Mouse (Mus musculus) kidney, adult 10 weeks (tissue): Measurements from ENCODE around the gene Gtpbp3. TPM values are rescaled to one million over a fixed set of nuclear protein-coding genes. Genes with fewer than 3 reads are reported as not detected.

Experiments used
- polyA plus RNA-seq: library from polyadenylated mRNA; stranded (reverse); fragments of 350-450 nt; fragmentation: Illumina TruSeq; extraction: RNeasy Lipid Tissue Mini Kit (QIAGEN cat#74804); gene quantifications from one replicate; pipeline ENCODE4 v1.2.3, GENCODE M21; 2014; ENCODE audit warnings: low read depth, low replicate concordance

The Gtpbp3 gene
- polyA plus RNA-seq, result 1.4 TPM

DNA sequence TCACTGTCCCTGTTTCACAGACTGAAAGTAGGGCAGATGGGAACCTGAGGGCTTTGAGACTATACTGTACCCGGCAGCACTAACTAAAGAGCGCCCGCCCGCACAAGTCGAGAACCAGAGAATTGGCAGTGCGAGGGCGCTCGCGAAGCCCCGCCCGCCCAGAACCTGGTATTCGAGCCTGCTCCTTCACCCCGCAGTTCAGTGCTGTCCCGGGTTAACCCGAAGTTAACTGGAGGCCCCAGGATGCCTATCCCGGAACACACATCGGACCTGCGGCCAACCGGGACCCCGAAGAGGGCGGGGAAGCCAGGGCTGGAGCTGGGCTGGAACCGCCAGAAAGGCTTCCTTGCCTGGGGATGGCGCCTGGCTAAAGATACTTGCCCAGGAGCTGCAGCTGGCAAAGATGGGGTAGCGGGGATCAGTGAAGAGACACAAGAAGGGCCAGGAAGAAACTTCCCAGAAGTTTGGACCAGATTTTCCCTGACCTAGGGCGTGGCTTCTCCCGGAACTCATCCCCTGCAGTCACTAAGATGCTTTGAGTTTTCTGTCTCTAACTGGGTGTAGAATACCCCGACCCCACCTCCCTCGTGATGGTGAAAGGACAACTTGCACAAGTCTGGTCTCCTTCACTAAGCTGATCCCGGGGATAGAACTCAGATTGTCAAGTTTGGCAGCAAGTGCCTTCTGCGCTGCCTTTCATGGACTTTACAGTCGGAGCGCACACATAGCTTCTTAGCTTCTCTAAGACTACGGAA lies at the start of gene Gtpbp3:
Gene Gtpbp3 (plus strand): TSS at position 413 of the 755 bp plus-strand sequence.

DNA sequence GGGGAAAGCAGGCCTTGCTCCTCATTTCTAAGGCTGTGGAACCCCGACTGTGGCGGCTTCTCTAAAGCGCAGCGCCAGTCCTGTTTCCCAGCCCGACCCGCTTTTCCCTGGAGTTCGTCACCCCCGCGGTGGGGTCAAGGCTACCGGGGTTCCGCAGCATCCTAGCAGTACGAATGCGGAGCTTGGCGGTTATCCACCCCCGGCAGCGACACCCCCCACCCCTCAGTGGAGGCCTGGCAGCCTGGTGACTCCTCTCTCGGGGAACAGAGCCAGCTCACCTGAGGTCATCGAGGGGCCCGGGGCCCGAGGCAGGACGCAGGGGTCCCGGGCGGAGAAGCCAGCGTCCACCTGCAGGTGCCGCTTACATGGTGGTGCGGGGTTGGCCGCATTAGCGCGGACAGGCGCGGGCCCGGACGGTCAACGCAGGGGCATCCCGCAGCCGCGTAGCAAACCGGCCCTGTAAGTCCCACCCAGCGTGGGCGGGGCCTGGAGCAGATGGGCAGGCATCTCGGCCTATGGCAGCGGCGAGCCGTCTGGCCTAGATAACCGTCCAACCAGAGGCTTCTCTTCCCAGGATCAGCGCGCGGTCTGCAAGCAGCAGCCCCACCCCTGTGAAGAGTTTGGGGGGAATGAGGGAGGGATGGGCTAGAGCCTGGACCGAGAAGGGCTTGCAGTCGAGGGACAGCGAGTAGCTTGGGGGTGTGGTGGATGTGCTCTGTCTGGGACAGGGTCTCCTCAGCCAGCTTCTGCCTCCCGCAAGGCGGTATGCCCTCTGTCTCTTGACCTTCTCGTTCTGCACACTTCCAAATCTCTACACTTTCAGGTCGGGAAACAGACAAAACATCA lies 24.5 kb upstream of the Gtpbp3 start, which contains the start of gene Abhd8:
Gene Abhd8 (minus strand): TSS at position 468 of the 846 bp plus-strand sequence.

DNA sequence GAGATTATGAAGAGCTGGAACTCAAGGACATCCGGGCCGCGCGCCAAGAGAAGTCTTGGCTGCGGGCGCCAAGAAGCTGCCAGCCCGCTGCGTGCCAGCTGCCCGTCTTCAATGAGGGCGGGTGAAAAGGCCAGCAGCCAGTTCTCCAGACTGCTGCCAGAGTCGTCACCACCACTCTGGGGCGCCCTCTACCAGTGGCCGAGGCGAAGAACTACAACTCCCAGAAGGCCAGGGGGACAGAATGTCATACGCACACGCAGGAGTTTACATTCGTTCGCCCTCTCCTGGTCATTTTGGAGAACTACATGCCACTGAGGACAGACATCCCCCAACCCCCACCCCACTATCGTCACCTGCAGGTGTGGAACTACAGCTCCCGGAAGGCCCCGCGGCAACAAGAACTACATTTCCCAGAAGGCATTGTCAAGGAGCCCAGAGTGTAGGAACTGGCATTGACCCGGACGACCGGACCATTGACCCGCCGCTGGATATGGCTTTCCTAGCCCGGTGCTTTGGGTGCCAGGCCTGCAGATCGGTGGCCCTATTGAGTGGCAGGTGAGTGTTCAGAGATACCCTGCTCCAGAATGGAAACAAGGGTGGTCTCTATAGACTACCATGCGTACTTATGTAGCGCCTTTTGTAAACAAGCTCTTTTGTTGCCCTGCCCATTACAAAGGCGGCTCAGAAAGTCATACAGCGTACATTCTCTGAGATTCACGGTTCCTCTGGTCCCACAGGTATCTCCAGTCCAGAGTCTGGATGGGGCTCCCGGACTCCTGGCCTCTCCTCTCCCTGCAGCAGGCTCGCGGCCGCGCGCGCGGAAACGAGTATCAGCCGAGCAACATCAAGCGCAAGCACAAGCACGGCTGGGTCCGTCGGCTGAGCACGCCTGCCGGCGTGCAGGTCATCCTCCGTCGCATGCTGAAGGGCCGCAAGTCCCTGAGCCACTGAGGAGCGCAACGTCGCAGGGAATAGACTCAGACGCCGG lies 23.1 kb upstream of the Gtpbp3 start, which contains the start of gene Mrpl34:
Gene Mrpl34 (plus strand): TSS at position 447 of the 988 bp plus-strand sequence.

GRCm38 (mm10) chr8:71468916-71469315 lies 19.0 kb upstream of the Gtpbp3 start, which contains the start of gene Dda1:
TSS of gene Dda1 (plus strand) at chr8:71469199.

DNA sequence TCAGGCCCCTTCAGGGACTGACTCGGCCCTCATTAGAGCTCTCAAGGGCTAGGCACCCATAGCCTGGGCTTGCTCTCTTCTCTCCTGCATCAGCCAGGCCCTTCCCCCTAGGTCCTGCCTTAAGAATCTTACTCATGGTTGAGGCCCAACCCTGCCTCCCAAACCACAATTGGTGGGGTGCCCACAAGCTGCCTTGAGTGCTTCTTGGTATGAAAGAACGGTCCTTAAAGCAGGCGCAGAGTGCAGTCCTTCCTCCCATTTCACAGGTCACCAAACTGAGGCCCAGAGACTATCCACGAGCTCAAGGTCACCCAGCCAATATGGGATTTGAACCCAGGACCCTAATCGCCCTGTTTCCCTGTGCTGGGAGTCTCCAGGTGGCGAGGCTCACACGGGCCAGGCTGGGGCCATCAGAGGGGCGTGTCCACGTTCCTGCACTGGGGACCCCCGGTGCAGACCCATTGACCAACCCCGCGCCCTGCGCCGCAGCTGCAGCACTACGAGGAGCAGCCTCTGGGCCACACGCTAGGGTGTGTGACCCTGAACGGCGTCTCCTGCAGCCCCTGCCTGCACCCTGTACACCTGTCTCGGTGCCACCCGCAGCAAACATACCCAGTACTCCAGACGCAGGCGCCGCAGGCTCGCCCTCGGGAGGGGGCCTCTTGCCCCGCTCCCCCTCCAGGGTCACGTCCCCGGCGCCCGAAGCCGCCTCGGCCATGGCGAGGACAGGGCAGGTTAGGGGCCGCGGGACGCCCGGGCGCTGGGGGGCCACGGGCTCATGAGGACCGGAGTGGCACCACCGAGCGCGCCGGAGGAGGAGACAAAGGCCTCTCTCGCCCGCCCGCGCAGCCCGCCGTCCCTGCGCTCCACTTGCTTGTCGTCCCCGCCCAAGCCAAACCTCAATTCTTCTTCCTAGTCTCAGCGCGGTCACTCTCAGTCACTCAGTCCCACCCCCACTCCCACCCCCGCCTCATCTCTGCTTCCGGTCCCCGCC lies 2.5 kb upstream of the Gtpbp3 start, which contains the start of gene Ano8:
Gene Ano8 (minus strand): TSS at position 822 of the 994 bp plus-strand sequence.

GRCm38 (mm10) chr8:71511644-71512043 lies 23.7 kb downstream of the Gtpbp3 start, which contains the start of gene Plvap:
TSS of gene Plvap (minus strand) at chr8:71511752.

GRCm38 (mm10) chr8:71525226-71526050 lies 37.5 kb downstream of the Gtpbp3 start, which contains the start of gene Ccdc194:
TSS of gene Ccdc194 (minus strand) at chr8:71525711.

DNA sequence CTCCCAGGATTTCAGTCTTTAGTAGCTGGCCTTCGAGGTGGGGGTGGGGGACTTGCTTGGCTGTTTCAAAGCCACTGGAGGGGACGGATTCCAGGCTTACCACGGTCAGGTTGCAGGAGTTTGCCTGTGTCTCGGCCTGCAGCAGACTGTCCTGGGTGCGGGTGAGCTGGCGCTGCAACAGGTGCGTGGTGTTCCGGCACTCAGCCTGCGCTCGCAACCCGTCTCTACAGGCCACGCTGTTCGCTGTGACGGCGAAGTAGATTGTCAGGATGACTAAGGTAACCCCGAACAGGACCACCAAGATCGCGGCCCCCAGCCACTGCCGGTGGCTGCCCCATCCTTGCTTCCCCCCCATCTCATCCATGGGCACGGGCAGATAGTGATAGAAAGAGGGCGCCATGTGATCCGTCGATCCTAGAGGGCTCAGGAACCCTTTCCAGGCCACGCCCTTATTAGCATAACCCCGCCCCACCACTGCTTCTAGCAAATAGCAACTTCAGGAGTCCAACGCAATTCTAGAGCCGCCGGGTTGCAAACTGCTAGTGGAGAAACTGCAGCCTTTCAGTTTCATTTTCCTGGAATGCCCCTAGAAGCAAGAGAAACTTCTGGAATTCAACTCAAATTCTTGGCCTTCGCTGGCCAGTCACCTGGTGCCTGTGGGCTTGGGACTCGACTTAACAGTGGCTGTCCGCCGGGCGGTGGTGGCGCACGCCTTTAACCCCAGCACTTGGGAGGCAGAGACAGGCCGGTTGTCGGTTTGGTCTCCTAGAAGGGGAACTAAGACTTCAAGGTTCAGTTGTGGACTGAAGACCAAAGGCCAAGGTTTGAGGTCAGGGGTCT lies 49.3 kb downstream of the Gtpbp3 start, which contains the start of gene Bst2:
Gene Bst2 (minus strand): TSS at position 429 of the 840 bp plus-strand sequence.

DNA sequence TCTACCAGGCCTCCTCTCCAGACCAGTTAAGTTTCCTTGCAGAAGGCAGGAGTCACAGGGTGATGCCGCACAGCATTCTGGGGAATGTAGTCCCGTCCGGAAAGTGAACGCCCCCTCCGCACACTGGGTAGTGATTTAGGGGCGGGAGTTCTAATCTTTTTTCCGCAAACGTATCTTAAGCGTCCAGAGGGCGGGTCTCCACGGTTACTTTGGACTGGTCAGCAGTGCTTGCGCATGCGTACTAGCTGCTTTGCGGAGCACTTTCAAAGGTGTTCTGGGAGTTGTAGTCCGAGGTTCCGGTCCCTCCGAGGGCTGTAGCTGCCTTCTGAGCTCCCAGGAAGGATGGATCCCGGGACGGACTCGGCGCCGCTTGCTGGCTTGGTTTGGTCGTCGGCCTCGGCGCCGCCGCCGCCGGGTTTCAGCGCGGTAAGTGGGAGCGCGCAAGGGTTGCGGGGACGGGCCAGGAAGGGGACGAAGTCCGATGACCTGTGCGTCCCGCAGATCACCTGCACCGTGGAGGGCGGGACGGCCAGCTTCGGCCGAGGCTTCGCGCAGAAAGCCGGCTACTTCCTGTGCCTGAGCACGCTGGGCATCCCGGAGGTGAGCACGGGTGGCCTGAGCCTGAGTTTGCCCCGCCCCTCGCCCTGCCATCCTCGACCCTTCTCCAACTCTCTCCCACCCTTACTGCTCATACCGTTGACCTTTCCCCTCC lies 54.9 kb downstream of the Gtpbp3 start, which contains the start of gene Mvb12a:
Gene Mvb12a (plus strand): TSS at position 291 of the 712 bp plus-strand sequence.

Other genes starting within 250 kb of the Gtpbp3 start
- 1.3 TPM for gene Myo9b, start 215.4 kb upstream of the Gtpbp3 start, polyA plus RNA-seq
- gene Haus8, start 215.2 kb upstream of the Gtpbp3 start, polyA plus RNA-seq, result 1.9 TPM
- 2.1 TPM for gene Use1, start 121.3 kb upstream of the Gtpbp3 start, polyA plus RNA-seq
- gene Ocel1, start 116.8 kb upstream of the Gtpbp3 start, polyA plus RNA-seq, result 2.1 TPM
- gene Nr2f6, start 106.1 kb upstream of the Gtpbp3 start, polyA plus RNA-seq, result 2.5 TPM
- gene Ushbp1, start 92.3 kb upstream of the Gtpbp3 start, polyA plus RNA-seq, result 0.89 TPM
- 17.8 TPM for gene Babam1, start 91.2 kb upstream of the Gtpbp3 start, polyA plus RNA-seq
- not detected for gene Ankle1, start 82.1 kb upstream of the Gtpbp3 start, polyA plus RNA-seq
- gene Abhd8, start 24.4 kb upstream of the Gtpbp3 start, polyA plus RNA-seq, result 0.77 TPM
- gene Mrpl34, start 23.1 kb upstream of the Gtpbp3 start, polyA plus RNA-seq, result 16.9 TPM
- 1.3 TPM for gene Dda1, start 18.9 kb upstream of the Gtpbp3 start, polyA plus RNA-seq
- 0.85 TPM for gene Ano8, start 2.1 kb upstream of the Gtpbp3 start, polyA plus RNA-seq
- 6.2 TPM for gene Plvap, start 23.6 kb downstream of the Gtpbp3 start, polyA plus RNA-seq
- gene Ccdc194, start 37.6 kb downstream of the Gtpbp3 start, polyA plus RNA-seq, result not detected
- gene Bst2, start 49.4 kb downstream of the Gtpbp3 start, polyA plus RNA-seq, result 2.2 TPM
- 1.8 TPM for gene Mvb12a, start 54.8 kb downstream of the Gtpbp3 start, polyA plus RNA-seq
- gene Tmem221, start 70.8 kb downstream of the Gtpbp3 start, polyA plus RNA-seq, result 2.3 TPM
- gene Nxnl1, start 78.5 kb downstream of the Gtpbp3 start, polyA plus RNA-seq, result 0.20 TPM
- gene Slc27a1, start 80.8 kb downstream of the Gtpbp3 start, polyA plus RNA-seq, result 1.6 TPM
- gene Pgls, start 104.1 kb downstream of the Gtpbp3 start, polyA plus RNA-seq, result 0.20 TPM
- not detected for gene Fam129c, start 109.5 kb downstream of the Gtpbp3 start, polyA plus RNA-seq
- gene Colgalt1, start 122.9 kb downstream of the Gtpbp3 start, polyA plus RNA-seq, result 26.0 TPM
- gene Unc13a, start 183.7 kb downstream of the Gtpbp3 start, polyA plus RNA-seq, result not detected
- gene Jak3, start 188.2 kb downstream of the Gtpbp3 start, polyA plus RNA-seq, result not detected
- gene Insl3, start 201.1 kb downstream of the Gtpbp3 start, polyA plus RNA-seq, result not detected
- 2.9 TPM for gene B3gnt3, start 213.7 kb downstream of the Gtpbp3 start, polyA plus RNA-seq
- gene Fcho1, start 237.6 kb downstream of the Gtpbp3 start, polyA plus RNA-seq, result not detected